Mouse (Mus musculus) v-Abl transformed pro-B cells (cell line): ENCODE measurements at regions not wholly inside any gene's neighbourhood (a gene's known extent, or its start where the extent isn't known, plus 50 kb on each side); places are given as distances from the start of the nearest gene placed in this dataset.
"Not testable (repeated sequence)": the region's sequence is repeated elsewhere in the genome, so short reads cannot be mapped to it uniquely, and the experiment has no call there.

Experiments
- in situ Hi-C, 2 experiments: fragments of 400-800 bp; cut with MboI; formaldehyde crosslinking; loops; one replicate each; pipeline ENCODE4 v1.15.1; 2025; ENCODE audit not compliant: unreplicated experiment in 2 of 2

DNA sequence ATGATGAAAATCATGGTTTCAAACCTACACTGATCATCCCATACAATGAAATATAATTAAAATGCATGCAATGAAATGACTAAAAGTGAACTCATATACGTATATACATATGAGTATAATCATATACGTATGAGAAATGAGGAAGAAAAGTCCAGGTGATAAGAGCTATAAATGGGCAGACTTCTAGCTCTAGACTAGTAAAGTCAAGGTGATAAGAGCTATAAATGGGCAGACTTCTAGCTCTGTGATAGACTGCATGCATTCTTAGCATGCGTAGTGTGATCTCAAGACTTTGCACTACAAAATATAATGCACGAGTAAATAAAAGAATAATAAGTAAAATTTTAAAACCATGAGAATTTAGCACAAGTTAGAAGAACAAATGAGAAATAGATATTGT, 606.2 kb upstream of the Gpc5 start:
- in situ Hi-C loops: no loop called here

DNA sequence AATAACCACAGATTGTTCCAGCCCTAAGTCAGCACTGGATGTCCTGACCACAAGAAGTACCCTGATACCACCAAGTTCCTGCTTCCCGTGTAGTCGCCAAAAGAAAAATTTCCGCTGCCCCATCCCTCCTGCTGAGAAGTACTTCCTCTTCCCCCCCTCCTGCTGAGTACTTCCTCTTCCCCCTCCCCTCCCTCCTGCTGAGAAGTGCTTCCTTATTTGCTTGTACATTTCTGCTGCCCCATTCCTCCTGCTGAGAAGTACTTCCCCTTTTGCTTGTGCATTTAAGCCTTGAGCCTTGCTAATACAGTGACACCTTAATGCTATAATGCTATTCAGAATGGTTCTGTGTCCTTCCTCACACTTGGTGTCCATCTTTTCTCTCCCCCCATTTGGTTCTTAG, 598.6 kb upstream of the Gpc5 start:
- in situ Hi-C loops: not testable (repeated sequence)

DNA sequence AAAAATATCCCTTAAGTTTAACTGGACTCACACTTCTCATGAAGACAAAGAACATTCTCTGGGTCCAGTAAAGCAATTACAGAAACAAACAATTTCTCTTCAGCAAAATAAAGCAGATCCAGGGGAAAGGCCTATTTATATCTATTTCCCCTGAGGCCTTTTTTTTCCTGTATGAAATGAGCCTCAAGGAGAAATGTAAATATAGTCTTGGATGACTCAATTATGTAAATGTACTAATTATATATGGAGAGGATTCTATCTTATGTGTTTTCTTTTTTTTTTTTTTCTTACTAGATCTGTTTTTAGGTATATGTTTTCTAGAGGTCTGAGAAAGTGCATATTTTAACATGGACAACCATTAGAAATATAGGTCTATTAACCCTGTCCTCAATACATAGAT, 587.0 kb upstream of the Gpc5 start:
- in situ Hi-C loops: no loop called here

DNA sequence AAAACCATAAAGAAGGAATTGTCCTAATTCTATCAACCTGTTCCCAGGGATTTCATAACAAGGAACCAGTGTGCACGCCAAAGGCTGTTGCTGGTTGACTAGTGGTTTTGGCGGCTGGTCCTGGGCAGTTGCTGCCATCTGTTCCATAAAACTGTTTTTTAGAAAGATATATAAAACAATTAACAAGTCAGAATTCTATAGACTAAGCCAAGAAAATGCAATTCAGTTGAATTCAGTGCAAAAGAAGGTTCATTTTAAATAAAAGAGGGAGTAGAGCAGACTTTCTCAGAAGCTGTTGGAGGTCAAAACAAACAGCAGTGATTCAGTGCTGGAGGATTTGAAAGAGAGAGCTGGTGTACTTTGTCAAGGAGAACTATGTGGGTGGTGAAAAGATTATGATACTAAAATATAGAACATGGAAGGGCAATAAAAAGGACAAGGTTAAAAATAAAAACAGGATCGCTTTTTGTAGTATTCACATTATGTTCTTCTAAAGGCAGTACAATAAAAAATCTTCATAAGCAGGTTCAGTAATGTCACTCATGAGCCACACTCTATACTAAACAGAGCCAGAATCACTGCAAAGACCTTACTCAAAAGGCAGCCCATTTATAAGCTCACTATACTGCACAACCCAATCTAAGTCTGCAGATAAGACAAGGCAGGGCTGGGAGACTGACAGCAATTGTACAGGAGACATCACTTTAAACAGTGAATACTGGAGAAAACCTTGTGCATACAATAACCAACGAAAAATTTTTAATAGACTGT, 543.9 kb upstream of the Gpc5 start:
- in situ Hi-C loops: no loop called here

DNA sequence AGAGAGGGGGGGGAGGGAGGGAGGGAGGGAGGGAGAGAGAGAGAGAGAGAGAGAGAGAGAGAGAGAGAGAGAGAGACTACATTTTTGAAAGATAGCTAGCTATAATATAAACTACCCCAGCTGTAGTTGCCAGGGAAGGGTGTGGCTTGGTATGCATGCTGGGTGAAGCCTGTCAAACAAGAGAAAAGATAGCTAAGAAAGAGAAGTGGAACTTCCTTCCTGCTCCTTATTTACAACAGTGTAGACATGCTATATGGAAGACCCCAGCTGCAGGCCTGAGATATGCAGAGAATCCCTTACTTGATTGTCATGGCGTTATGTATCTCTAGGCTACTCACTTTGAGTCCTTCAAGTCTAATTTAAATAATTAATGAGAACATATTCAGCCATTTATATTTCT, 542.9 kb upstream of the Gpc5 start:
- in situ Hi-C loops: no loop called here

DNA sequence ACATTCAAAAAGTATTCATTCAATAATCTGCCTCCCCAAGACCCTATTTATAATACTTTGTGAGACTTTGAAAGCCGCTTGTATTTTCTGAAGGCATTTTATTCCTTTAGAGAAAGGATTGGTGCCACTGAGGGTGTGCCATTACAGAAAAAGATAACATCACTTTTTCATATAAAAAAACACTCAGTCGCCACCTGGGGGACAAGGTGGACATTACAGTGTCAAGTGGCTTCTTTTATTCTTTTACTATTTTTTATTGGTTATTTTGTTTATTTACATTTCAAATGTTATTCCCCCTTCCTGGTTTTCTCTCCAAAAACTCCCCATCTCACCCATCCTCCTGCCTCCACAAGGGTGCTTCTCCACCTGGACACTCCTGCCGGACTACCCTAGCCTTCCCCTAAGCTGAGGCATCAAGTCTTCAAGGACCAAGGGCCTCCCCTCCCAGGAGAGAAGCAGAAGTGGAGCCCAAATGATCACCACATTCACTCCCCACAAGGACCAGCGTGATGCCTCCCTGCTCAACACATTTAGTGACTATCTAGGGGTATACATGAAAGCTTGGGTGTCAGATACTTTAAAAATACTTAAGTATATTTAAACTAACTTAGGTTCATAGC, 525.5 kb upstream of the Gpc5 start:
- in situ Hi-C loops: no loop called here

DNA sequence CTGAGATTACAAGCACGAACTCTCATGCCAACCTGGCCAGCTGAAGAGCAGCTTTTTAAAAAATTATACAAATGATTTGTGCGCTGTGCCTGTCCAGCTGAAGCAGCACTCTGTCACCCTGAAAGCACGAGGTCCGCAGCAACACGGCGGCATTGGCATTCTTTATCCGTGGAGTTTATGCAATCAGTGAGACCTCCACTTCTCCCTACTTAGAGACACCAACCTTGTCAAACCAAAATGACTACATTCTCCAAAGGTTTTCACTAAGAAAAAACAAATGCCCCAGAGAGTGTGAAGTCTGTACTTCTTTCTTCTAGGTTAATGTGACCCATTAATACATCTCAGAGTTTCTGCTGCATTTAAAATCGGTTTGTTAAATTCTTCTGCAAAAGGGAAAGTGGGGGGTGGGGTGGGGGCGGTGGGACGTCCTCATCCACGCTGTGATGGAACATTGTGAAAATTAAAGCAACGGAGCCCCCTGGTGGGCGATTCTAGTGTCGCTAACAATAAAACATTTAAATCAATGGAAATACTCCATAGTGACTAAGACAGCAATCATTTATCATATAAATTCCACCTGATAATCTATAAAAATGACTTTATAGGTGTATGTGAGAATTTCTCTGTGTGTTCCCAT, 524.2 kb upstream of the Gpc5 start:
- in situ Hi-C loops: no loop called here

DNA sequence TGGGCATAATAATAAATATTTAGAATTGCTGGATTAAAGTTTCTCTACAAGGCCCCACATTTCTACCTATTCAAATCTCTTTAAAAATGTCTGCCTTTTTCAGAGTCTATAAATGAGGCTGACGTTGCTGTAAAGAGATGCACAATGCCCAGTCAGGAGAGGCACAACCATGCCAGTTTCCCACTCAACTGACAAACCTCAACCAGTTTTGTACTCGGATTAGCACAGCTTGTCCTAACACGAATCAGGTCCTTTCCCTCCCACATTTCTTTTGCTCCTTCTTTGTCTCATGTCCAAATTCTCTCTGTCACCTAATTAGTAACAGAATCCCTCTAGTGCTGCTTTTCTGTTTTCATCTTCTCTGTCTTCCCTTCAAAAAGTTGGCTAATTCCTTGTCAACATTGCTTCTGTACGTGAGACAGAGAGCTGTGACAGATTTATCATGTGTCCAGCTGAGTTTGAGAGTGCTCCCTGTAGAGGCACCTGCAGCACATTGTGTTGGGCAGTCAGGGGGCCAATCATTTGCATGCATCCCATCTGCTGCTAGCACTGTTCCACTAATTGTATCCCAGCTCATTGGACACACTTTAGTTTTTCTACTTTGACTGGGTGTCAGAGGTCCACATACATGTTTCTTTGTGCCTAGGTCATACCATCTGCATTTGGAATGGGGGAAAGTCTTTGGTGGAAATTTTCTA, 504.5 kb upstream of the Gpc5 start:
- in situ Hi-C loops: no loop called here

DNA sequence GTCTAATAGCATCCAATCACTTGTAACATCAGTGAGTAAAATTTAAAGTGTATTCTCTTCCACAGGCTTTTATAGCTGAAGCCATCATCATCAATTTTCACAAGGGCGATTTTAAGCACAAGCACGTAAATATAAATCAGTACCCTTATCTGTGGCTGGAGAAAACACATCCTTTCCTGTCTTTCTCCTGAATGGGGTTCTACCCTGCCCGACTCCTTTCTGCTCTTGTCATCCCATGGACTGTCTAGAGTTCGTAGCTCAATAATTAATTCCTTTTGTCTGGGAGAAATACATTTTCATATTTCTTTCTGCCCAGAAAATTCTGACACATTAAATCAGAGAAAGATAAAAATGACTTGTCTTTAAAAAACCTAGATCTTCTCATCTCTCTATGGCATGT, 482.7 kb upstream of the Gpc5 start:
- in situ Hi-C loops: no loop called here

DNA sequence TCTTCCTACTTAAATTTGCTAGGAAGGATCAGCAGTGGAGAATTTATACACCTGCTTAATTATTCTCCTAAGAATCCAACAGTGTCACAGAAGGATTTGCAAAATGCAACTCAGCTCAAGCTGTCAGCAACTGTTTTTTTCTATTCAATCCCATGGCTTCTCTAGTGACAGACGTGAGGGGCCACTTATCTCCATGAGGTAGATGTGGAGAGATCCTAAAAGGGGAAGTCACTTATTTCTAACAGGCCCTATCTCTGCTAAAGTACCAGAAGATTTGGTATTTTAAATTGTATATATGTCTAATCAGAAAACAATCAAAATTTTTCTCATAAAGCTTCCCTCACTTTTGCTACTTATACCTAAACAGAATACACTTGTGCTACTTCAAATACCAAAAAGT, 479.6 kb upstream of the Gpc5 start:
- in situ Hi-C loops: no loop called here

DNA sequence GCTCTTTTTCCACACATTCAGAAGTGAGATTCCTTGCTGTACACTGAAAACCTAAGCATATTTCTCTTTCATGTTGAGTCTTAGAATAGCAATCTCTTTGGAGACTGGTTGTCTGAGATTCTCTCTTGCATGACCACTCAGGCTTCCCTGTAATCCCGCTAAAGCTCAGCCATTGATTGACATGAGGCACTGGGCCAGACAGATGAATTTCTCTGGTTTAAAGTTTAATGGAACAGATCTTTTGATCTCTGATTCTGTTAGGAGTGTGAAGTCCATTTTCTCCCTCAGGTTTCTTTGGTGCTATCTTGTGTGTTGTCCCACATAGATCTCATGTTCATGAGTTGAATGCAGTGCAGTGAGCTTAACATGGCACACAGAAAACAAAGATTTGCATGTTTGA, 435.4 kb upstream of the Gpc5 start:
- in situ Hi-C loops: no loop called here

DNA sequence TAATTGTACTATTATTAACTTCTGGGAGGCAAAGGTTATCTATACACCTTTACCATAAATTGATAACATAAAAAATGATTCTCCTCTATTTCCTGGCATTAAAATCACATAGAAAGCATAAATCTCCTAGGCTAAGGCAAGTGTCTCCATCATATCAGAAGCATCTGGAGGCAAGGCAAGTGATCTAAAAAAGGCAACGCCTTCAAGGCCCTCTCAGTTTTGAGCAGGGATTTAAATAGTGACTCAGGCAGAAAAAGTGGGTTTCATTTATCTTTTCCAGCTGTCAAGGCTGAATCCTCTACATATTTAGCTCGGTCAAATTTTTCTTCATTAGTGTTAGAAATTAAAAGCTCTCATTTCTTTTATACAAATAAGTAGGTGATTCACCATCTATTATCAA, 430.0 kb upstream of the Gpc5 start:
- in situ Hi-C loops: no loop called here

DNA sequence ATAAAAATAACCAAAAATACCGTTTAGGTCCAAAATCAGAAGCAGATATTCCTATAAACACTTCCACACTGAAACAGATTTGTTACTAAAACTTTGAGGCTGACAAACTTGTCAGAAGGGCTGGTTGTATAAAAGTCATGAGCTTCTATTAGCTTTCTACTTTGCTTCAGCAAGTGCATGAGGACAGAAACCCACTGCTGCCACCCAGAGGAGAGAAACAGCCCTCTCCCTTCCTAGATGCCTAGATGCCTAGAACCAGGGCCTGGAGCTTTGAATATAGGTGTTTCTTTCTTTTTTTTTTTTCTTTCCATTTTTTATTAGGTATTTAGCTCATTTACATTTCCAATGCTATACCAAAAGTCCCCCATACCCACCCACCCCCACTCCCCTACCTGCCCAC, 406.9 kb upstream of the Gpc5 start:
- in situ Hi-C loops: no loop called here

DNA sequence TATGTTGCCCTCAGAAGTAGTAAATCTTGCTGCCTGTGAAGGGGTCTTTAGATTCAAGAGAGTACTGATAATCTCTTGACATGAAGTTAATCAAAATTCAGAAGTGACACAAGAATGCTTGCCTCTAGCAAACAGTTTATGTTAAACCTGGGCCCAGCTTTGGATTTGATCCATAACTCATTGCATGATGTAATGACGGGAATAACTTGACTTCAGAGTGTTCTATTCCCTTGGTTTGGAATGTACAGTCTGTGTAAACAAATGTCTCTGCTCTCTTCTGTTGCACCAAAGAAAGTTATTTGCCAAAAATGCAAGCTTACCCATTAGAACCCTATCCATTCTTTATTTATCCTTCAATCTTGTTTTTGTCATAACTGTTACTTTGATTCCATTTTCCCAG, 397.1 kb upstream of the Gpc5 start:
- in situ Hi-C loops: no loop called here

DNA sequence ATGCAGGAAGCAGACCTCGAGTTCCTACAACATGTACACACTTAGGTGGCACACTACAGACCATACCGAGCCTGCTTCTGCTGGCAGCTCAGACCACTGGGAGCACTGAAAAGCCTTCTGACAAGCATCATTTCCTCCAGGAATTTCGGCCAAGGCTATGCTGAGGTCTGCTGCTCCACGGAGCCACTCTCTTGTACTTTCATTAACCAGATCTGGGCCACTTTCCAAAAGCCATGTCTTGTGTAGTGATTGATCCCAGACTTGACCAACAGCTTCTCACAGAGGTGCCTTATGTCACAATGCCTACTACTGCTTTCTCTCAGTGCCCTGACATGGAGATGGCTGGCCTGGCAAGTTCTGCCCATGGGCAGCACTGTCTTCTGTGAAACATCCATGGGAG, 394.5 kb upstream of the Gpc5 start:
- in situ Hi-C loops: no loop called here

DNA sequence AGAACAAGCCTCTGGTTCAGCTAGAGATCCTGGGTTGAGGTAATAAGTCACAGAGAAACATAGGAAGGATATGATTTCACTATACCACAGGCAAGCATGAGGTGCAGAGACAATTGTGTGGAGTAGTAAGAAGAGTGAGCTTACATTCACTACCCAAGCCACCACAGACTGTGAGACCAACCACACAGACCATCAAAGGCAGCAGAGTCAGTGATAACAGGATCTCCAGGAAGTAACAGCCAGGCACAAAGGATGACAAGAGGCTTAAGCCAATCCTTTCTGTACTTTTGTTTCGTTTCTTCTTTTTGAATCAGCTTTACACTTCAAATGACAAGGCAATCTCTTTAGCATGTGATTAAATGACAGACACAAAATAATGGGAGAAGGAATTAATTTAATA, 368.9 kb upstream of the Gpc5 start:
- in situ Hi-C loops: no loop called here

DNA sequence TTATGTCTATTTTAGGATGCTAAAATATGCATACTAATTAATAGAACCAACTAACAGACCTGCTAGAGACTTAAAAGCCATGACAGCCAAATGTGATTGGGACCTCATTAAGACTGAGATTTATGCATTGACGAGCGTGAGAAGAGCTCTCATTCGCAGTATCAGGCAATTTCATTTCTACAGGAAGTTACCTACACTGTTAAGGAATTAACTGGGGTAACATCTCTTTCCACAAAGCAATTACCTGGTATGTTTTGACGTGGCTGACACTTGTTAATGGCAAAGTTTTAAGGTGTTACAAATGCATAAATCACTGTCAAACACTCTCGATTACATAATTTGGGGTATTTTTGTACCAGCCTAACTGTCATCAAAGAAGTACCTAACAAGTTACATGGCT, 324.7 kb upstream of the Gpc5 start:
- in situ Hi-C loops: no loop called here

DNA sequence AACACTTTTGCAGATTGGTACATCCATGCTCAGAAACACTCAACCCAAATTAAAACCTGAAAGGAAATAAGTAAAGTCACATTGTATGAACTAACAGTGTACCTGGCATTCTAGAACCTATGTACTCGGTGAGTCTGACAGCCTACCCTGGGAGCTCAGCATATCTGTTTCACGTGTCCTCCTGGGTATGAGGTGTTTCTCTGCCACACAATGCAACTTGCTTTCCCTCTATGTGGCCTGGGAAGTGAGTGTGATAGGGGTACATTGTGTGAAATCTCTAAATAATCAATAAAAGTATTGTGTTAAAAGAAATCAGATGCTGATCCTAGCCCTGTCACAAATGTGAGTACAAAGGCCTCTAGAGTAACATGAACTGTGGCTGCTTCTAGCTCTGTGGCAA, 315.3 kb upstream of the Gpc5 start:
- in situ Hi-C loops: no loop called here

DNA sequence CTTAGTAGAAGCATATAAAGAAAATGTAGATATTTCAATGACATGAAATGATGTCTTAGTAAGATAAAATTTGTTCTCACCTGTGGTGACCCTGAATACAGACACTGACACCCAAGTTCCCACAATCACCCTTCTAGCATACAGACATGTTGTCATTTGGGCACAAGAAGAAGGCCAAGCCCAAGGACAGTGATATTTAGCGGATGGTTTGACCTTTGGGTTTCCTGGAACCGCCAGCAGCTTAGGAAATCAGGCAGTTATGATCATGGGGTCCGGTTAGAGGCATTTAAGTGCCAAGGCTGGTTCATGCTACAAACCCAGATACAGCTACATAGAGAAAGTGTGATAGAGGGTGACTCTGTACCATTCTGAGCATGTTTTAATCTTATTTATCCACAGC, 310.2 kb upstream of the Gpc5 start:
- in situ Hi-C loops: no loop called here

DNA sequence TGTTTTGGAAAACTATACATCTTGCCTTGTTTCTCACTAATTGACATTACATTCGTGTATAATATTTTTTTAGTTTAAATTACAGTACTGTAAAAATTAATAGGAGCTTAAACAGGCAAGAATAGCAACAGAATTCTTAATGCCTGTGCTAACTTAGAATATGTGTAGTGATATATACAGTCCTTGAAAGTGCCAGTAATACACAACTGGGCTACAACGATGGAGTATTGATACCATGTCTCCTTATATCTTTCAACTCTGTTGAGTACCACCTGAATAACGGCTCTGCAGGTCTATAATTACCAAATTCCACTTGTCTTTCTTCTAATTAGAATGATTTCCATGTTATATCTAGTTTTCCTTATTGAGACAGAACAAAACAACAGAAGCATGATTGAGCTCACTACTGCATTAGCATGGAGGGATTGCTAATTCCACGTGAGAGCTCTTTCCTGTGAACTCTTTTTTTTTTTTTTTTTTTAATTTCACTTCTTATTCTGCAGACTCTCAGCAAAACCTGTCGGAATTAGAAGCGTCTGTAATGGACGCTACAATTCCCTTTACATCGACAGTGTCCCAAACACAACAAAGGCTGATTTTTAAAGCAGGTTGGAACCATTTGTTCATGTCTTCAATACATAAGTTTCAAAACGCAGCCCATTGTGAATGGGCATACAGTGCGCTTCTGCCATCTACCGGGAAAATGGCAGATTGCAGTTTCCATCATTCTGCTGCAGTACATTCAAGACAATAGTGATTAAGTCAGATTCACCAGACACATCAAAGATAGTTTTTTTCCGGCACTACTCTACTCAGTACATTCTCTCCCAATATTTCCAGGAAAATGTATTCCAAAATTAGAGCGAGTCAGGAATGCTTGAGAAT, 300.8 kb upstream of the Gpc5 start:
- in situ Hi-C loops: no loop called here

DNA sequence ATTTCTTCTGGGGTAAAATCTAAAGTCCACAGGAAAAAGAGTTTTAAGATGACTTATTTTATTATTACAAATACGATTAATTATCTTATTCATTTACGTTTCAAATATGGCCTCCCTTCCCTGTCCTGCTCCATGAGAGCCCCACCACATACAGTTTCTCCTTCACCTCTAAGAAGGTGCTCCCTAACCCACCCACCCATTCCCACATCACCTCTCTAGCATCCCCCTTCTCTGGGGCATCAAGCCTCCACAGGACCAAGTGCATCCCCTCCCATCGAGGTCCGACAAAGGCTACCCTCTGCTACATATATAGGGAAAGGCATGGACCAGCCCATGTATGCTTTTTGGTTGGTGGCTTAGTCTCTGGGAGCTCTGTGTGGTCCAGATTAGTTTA, 300.2 kb upstream of the Gpc5 start:
- in situ Hi-C loops: no loop called here
